Mouse (Mus musculus) activated CD4-positive, CD25-positive, alpha-beta regulatory T cell, adult 4 months (primary cell): ENCODE measurements at regions not wholly inside any gene's neighbourhood (a gene's known extent, or its start where the extent isn't known, plus 50 kb on each side); places are given as distances from the start of the nearest gene placed in this dataset.
A peak's percentile ranks its signal among the peaks of the same experiment; 100 is the strongest.

Experiments used
- ATAC-seq: one replicate; pipeline ENCODE4 v1.8.0; 2017

DNA sequence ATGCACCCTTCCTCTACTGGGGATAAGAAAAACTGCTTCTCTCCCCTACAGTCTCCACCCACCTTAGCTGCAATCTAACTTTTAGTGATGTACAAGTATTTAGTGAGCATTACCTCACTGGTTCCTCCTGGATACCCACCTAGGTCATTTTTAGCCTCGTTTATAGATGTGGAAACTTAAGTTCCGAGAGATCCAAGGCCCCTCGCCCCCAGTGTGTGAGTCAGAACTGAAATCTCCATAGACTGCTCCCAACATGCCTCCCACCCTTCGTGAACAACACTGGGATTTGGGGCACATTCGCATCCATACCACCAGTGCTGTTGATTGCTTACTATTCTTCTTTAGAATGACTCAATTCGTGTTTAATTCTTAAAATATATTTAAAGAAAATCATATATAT is 52.2 kb upstream of the Cdh5 start:
- no peak for ATAC-seq

DNA sequence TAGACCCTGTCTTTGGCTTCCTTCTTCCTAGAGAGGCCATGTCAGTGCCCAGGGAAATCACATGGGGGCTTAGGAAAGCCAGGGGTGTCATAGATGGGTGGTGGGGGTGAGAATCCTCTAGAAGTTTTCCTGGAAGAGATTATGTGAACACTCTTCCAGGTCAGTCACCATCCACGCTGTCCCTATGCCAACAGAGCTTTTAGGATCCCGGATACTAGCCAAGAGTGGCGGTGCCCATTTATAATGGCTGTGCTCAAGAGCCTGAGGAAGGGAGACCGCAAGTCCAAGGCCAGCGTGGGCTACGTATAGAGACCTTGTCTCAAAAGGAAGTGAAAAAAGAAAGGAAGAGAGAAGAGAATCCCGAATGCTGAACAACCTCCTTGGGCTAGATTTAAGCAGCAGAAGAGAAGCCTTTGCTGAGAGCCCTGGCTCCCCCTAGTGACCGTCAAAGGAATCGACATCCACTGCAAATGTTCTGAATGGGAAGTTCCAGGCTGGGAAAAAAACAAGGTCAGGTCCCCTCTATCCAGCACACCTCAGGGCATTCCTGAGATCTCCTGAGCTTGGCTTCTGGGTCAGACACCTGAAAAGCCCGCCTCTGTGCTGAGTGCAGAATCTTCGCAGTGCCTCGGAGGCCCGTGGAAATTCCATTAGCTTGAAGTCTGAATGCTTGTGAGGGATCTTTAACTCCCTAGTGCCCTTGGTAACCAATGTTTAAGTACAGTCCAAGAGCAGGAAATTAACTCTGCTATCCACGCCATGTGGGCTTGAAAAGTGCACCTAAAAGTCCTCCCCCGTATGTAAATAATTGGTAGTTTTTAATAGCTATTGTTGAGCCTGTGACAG is 50.5 kb upstream of the Cdh5 start:
- peak; percentile 65 for ATAC-seq

DNA sequence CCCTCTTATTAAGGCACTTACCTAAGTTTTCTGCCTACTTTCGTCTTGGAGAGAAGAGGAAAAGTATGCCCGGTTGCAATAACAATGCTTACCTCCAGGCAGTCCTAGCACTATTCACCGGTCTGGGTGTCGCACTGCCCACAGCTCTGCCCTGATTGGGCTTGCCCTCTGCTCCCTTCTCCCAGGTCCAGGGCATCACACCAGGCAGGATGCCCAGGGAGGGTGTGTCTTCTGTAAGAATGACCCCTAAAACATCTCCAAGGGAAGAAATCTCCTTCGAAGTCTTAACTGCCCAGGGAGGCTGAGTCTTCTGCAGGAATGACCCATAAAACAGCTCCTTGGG is 49.9 kb upstream of the Cdh5 start:
- ATAC-seq = no peak
